Mouse (Mus musculus): ENCODE measurements around the gene Gmppb. TPM values are rescaled to one million over a fixed set of nuclear protein-coding genes. Genes with fewer than 3 reads are reported as not detected.

Gmppb gene
- total RNA-seq, 4 experiments from 2014 or later, result 23.5 to 31.6 (median 28.2) TPM

- no peak for DNase-seq
Measured at GRCm38 (mm10) chr9:108051184-108051930, 2.3 kb downstream of the Gmppb start.

GRCm38 (mm10) chr9:108051931-108052220 is 2.8 kb downstream of the Gmppb start:
- no peak for DNase-seq

- DNase-seq, result no peak
Measured at GRCm38 (mm10) chr9:108052411-108052810, 3.4 kb downstream of the Gmppb start.

GRCm38 (mm10) chr9:108052885-108053664 is 4.0 kb downstream of the Gmppb start, which contains the start of gene Amigo3:
TSS of gene Amigo3 (plus strand) at chr9:108053159.
- DNase-seq, result peak; percentile 95

GRCm38 (mm10) chr9:108053665-108054225 is 4.7 kb downstream of the Gmppb start:
- DNase-seq, result no peak

GRCm38 (mm10) chr9:108054331-108055040 is 5.4 kb downstream of the Gmppb start:
- no peak for DNase-seq

- DNase-seq, result no peak
Measured at GRCm38 (mm10) chr9:108055061-108055460, 6.0 kb downstream of the Gmppb start.

- DNase-seq, result no peak
Measured at GRCm38 (mm10) chr9:108055661-108056237, 6.7 kb downstream of the Gmppb start.

- no peak for DNase-seq
Measured at GRCm38 (mm10) chr9:108056361-108057261, 7.6 kb downstream of the Gmppb start.

GRCm38 (mm10) chr9:108057262-108057562 is 8.2 kb downstream of the Gmppb start:
- peak; percentile 69 for DNase-seq

- no peak for DNase-seq
Measured at GRCm38 (mm10) chr9:108058291-108058690, 9.2 kb downstream of the Gmppb start.

- DNase-seq, result no peak
Measured at GRCm38 (mm10) chr9:108062142-108062541, 13.1 kb downstream of the Gmppb start.

GRCm38 (mm10) chr9:108063361-108063760 is 14.3 kb downstream of the Gmppb start:
- DNase-seq, result peak; percentile 1

GRCm38 (mm10) chr9:108065491-108066011 is 16.5 kb downstream of the Gmppb start:
- DNase-seq, result no peak

- DNase-seq, result no peak
Measured at GRCm38 (mm10) chr9:108067199-108067598, 18.2 kb downstream of the Gmppb start.

- peak; percentile 64 for DNase-seq
Measured at GRCm38 (mm10) chr9:108067900-108068299, 18.9 kb downstream of the Gmppb start.

GRCm38 (mm10) chr9:108069007-108069406 is 20.0 kb downstream of the Gmppb start:
- no peak for DNase-seq

- DNase-seq, result no peak
Measured at GRCm38 (mm10) chr9:108069529-108069928, 20.5 kb downstream of the Gmppb start.

GRCm38 (mm10) chr9:108071801-108072200 is 22.8 kb downstream of the Gmppb start:
- no peak for DNase-seq

GRCm38 (mm10) chr9:108072481-108072924 is 23.5 kb downstream of the Gmppb start:
- no peak for DNase-seq
